Mouse (Mus musculus): ENCODE measurements around the gene Mtif3.

The Mtif3 gene

DNA sequence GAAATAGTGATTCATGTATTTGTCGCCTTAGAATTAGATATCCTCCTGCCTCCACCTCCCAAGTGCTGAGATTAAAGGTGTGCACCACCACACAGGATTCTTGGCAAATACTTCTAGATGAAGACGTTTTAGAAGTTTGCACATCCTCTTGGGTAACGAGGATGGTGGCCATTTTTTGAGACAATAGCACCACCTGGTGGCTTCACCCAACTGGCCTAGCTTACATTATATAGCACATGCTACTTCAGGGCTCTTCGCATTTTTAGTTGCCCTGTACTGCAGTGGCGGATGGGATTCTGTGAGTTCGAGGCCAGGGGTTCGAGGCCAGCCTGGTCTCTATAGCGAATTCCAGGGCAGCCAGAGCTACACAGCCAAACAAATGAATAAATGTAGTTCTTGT lies 59.2 kb downstream of the Mtif3 start:
- no peak for TF ChIP-seq NANOG (IDR thresholded peaks at IDR 0.05; ENCODE audit: borderline replicate concordance, low read length)
- peak; percentile 63 for TF ChIP-seq CTCF (conservative IDR thresholded peaks at IDR 0.05; ENCODE audit: low read length)
- no peak for TF ChIP-seq POU5F1 (IDR thresholded peaks at IDR 0.05; ENCODE audit: borderline replicate concordance, low read length)
- Histone ChIP-seq H3K27me3 (ENCODE audit: insufficient read depth, low read length) (no peaks in the 10 kb centered on the region), H3K4me1 (replicated peaks; ENCODE audit: low read depth, low read length) (peaks cover 94% of the 10 kb centered on the region), H3K9me3 (ENCODE audit: low read length) (no peaks in the 10 kb centered on the region), H3K36me3 (ENCODE audit: insufficient read depth, low read length) (no peaks in the 10 kb centered on the region), H3K4me3 (replicated peaks; ENCODE audit: low read length) (no peak overlapping the region)
